Mouse (Mus musculus) hindbrain, embryonic 12.5 days (tissue): Measurements from ENCODE around the gene Grifin. TPM values are rescaled to one million over a fixed set of nuclear protein-coding genes. Genes with fewer than 3 reads are reported as not detected.

ENCODE experiments used
- ATAC-seq: fragments of 200-750 bp; cut with Nextera tagmentation; 2 replicates; pipeline ENCODE4 v1.8.0; 2017; ENCODE audit warnings: moderate TSS enrichment; ENCODE audit not compliant: low FRiP score
- H3K27ac ChIP-seq: fragments of 300-500 bp; sonication (generic); 2 replicates; pipeline ENCODE4 v1.5.1; 2016; ENCODE audit warnings: mild to moderate bottlenecking
- H3K27me3 ChIP-seq: fragments of 300-500 bp; sonication (generic); 2 replicates; pipeline ENCODE4 v1.6.1; 2016; ENCODE audit warnings: mild to moderate bottlenecking
- H3K36me3 ChIP-seq: fragments of 300-500 bp; sonication (generic); 2 replicates; pipeline ENCODE4 v1.6.1; 2016; ENCODE audit warnings: mild to moderate bottlenecking
- H3K4me1 ChIP-seq: fragments of 300-500 bp; sonication (generic); 2 replicates; pipeline ENCODE4 v1.6.1; 2016
- H3K4me2 ChIP-seq: fragments of 300-500 bp; sonication (generic); replicated peaks from 2 replicates; pipeline ENCODE4 v1.6.1; 2016; ENCODE audit warnings: mild to moderate bottlenecking
- H3K4me3 ChIP-seq: fragments of 300-500 bp; sonication (generic); 2 replicates; pipeline ENCODE4 v1.5.1; 2016; ENCODE audit warnings: mild to moderate bottlenecking
- H3K9ac ChIP-seq: fragments of 300-500 bp; sonication (generic); 2 replicates; pipeline ENCODE4 v1.6.1; 2016; ENCODE audit warnings: mild to moderate bottlenecking, moderate library complexity
- H3K9me3 ChIP-seq: fragments of 300-500 bp; sonication (generic); replicated peaks from 2 replicates; pipeline ENCODE4 v1.6.1; 2016; ENCODE audit warnings: mild to moderate bottlenecking
- WGBS: fragments of 180-500 bp; shearing (Covaris S2); methylation state at CpG from one replicate; pipeline ENCODE4 v1.1.7; 2016; 5-methylcytosine and 5-hydroxymethylcytosine counted together
- polyA plus RNA-seq: library from polyadenylated mRNA; unstranded; fragments of >200 nt; fragmentation: Nextera tagmentation; extraction: Ambion mirVana; gene quantifications from 2 replicates; pipeline ENCODE4 v1.2.1, GENCODE M21; 2016

Grifin gene
- polyA plus RNA-seq, 1 experiment from 2014 or later: not detected

GRCm38 (mm10) chr5:140567321-140567720, 2.5 kb upstream of the Grifin start:
- H3K36me3 ChIP-seq: no peaks in the 10 kb centered on the region
- H3K4me1 ChIP-seq: peaks cover 26% of the 10 kb centered on the region
- WGBS: 62% methylated on average over 11 of the region's 11 CpGs
- no peak overlapping the region for H3K9ac ChIP-seq
- no peak overlapping the region for H3K27ac ChIP-seq
- no peak overlapping the region for H3K4me3 ChIP-seq
- no peak overlapping the region for H3K4me2 ChIP-seq
- no peaks in the 10 kb centered on the region for H3K9me3 ChIP-seq
- no peak for ATAC-seq
- 0 out of 2 replicates have a peak, but pooled peaks cover 2% of the 10 kb centered on the region for H3K27me3 ChIP-seq

- Histone ChIP-seq H3K27ac (no peak overlapping the region), H3K36me3 (no peaks in the 10 kb centered on the region), H3K4me1 (peaks cover 22% of the 10 kb centered on the region), H3K27me3 (0 out of 2 replicates have a peak, but pooled peaks cover 2% of the 10 kb centered on the region), H3K4me3 (no peak overlapping the region), H3K4me2 (no peak overlapping the region), H3K9me3 (no peaks in the 10 kb centered on the region), H3K9ac (no peak overlapping the region)
- WGBS: 48% methylated on average over 4 of the region's 4 CpGs
- no peak for ATAC-seq
Measured at GRCm38 (mm10) chr5:140566271-140566670, 1.4 kb upstream of the Grifin start.

GRCm38 (mm10) chr5:140565856-140566255, 985 bp upstream of the Grifin start:
- Histone ChIP-seq H3K4me2 (no peak overlapping the region), H3K27me3 (0 out of 2 replicates have a peak, but pooled peaks cover 2% of the 10 kb centered on the region), H3K4me1 (peaks cover 22% of the 10 kb centered on the region), H3K36me3 (no peaks in the 10 kb centered on the region), H3K27ac (no peak overlapping the region), H3K4me3 (no peak overlapping the region), H3K9ac (no peak overlapping the region), H3K9me3 (no peaks in the 10 kb centered on the region)
- ATAC-seq: no peak
- 63% methylated on average over 6 of the region's 6 CpGs for WGBS

GRCm38 (mm10) chr5:140565451-140565850, 580 bp upstream of the Grifin start:
- ATAC-seq: no peak

GRCm38 (mm10) chr5:140562601-140563000, 2.3 kb downstream of the Grifin start:
- no peak overlapping the region for H3K4me2 ChIP-seq
- H3K4me1 ChIP-seq: peaks cover 18% of the 10 kb centered on the region
- H3K4me3 ChIP-seq: no peak overlapping the region
- H3K9me3 ChIP-seq: no peaks in the 10 kb centered on the region
- no peak for ATAC-seq
- no peaks in the 10 kb centered on the region for H3K36me3 ChIP-seq
- 0 out of 2 replicates have a peak, but pooled peaks cover 2% of the 10 kb centered on the region for H3K27me3 ChIP-seq
- no peak overlapping the region for H3K27ac ChIP-seq
- 78% methylated on average over 9 of the region's 9 CpGs for WGBS
- no peak overlapping the region for H3K9ac ChIP-seq

More at GRCm38 (mm10) chr5:140565451-140565850, 580 bp upstream of the Grifin start:
- no peaks in the 10 kb centered on the region for H3K9me3 ChIP-seq
- H3K4me1 ChIP-seq: peaks cover 22% of the 10 kb centered on the region
- no peak overlapping the region for H3K4me3 ChIP-seq
- H3K36me3 ChIP-seq: no peaks in the 10 kb centered on the region
- H3K27me3 ChIP-seq: 0 out of 2 replicates have a peak, but pooled peaks cover 2% of the 10 kb centered on the region
- no peak overlapping the region for H3K27ac ChIP-seq
- 57% methylated on average over 5 of the region's 5 CpGs for WGBS
- H3K4me2 ChIP-seq: no peak overlapping the region
- H3K9ac ChIP-seq: no peak overlapping the region

- Histone ChIP-seq H3K4me3 (no peak overlapping the region), H3K4me1 (no peaks in the 10 kb centered on the region), H3K36me3 (no peaks in the 10 kb centered on the region), H3K9ac (no peak overlapping the region), H3K27ac (no peak overlapping the region), H3K9me3 (no peaks in the 10 kb centered on the region), H3K4me2 (no peak overlapping the region), H3K27me3 (no peaks in the 10 kb centered on the region)
- 47% methylated on average over 3 of the region's 3 CpGs for WGBS
- ATAC-seq: no peak
Measured at GRCm38 (mm10) chr5:140556859-140557258, 8.0 kb downstream of the Grifin start.

- Histone ChIP-seq H3K4me2 (no peak overlapping the region), H3K9me3 (no peaks in the 10 kb centered on the region), H3K27ac (no peak overlapping the region), H3K36me3 (no peaks in the 10 kb centered on the region), H3K4me1 (peaks cover 10% of the 10 kb centered on the region), H3K9ac (no peak overlapping the region), H3K27me3 (no peaks in the 10 kb centered on the region), H3K4me3 (no peak overlapping the region)
- 87% methylated on average over 7 of the region's 7 CpGs for WGBS
- no peak for ATAC-seq
Measured at GRCm38 (mm10) chr5:140553719-140554118, 11.2 kb downstream of the Grifin start.

GRCm38 (mm10) chr5:140549306-140550047, 15.4 kb downstream of the Grifin start:
- Histone ChIP-seq H3K4me2 (peak overlapping the region; percentile 35), H3K4me3 (no peak overlapping the region), H3K36me3 (no peaks in the 10 kb centered on the region), H3K9me3 (no peaks in the 10 kb centered on the region), H3K27ac (peak overlapping the region; percentile 76), H3K4me1 (peaks cover 10% of the 10 kb centered on the region), H3K27me3 (no peaks in the 10 kb centered on the region), H3K9ac (peak overlapping the region; percentile 53; the same call in 1 of the 2 replicates)
- WGBS: 20% methylated on average over 17 of the region's 17 CpGs
- peak; percentile 92 for ATAC-seq

- Histone ChIP-seq H3K4me3 (no peak overlapping the region), H3K4me1 (peaks cover 20% of the 10 kb centered on the region), H3K36me3 (no peaks in the 10 kb centered on the region), H3K27ac (no peak overlapping the region), H3K9me3 (no peaks in the 10 kb centered on the region), H3K4me2 (no peak overlapping the region), H3K9ac (no peak overlapping the region), H3K27me3 (no peaks in the 10 kb centered on the region)
- WGBS: 88% methylated on average over 19 of the region's 19 CpGs
- no peak for ATAC-seq
Measured at GRCm38 (mm10) chr5:140546332-140546731, 18.5 kb downstream of the Grifin start.

GRCm38 (mm10) chr5:140545651-140546050, 19.2 kb downstream of the Grifin start:
- H3K4me2 ChIP-seq: no peak overlapping the region
- H3K36me3 ChIP-seq: no peaks in the 10 kb centered on the region
- no peak for ATAC-seq
- 66% methylated on average over 6 of the region's 6 CpGs for WGBS
- H3K4me1 ChIP-seq: peaks cover 20% of the 10 kb centered on the region
- H3K27ac ChIP-seq: no peak overlapping the region
- no peak overlapping the region for H3K9ac ChIP-seq
- no peaks in the 10 kb centered on the region for H3K27me3 ChIP-seq
- no peaks in the 10 kb centered on the region for H3K9me3 ChIP-seq
- no peak overlapping the region for H3K4me3 ChIP-seq

- H3K27ac ChIP-seq: peak overlapping the region; percentile 7; the same call in 1 of the 2 replicates
- H3K4me1 ChIP-seq: peaks cover 9% of the 10 kb centered on the region
- peak overlapping the region; percentile 44; the same call in 1 of the 2 replicates for H3K9ac ChIP-seq
- no peak overlapping the region for H3K4me3 ChIP-seq
- no peaks in the 10 kb centered on the region for H3K27me3 ChIP-seq
- WGBS: 66% methylated on average over 9 of the region's 9 CpGs
- no peak overlapping the region for H3K4me2 ChIP-seq
- no peak for ATAC-seq
- no peaks in the 10 kb centered on the region for H3K9me3 ChIP-seq
- H3K36me3 ChIP-seq: no peaks in the 10 kb centered on the region
Measured at GRCm38 (mm10) chr5:140542811-140543575, 21.9 kb downstream of the Grifin start.

GRCm38 (mm10) chr5:140540106-140540505, 24.8 kb downstream of the Grifin start:
- no peak overlapping the region for H3K4me3 ChIP-seq
- H3K9ac ChIP-seq: no peak overlapping the region
- WGBS: 14% methylated on average over 8 of the region's 8 CpGs
- H3K27ac ChIP-seq: no peak overlapping the region
- ATAC-seq: peak; percentile 48
- peaks cover 9% of the 10 kb centered on the region for H3K4me1 ChIP-seq
- no peak overlapping the region for H3K4me2 ChIP-seq
- no peaks in the 10 kb centered on the region for H3K9me3 ChIP-seq
- H3K27me3 ChIP-seq: no peaks in the 10 kb centered on the region
- H3K36me3 ChIP-seq: no peaks in the 10 kb centered on the region
